Mouse (Mus musculus) heart, postnatal 10 days (tissue): ENCODE data around the gene Siah2. TPM values are rescaled to one million over a fixed set of nuclear protein-coding genes. Genes with fewer than 3 reads are reported as not detected.

ENCODE experiments used
- DNase-seq, 2 experiments: peaks; one replicate each; pipeline ENCODE4 v3.0.0; 2021
- intact Hi-C: fragments of 180-260 bp; cut with DNase I; formaldehyde crosslinking; loops from one replicate; pipeline ENCODE4 v1.15.1; 2025
- total RNA-seq, 2 experiments: library from RNA; stranded (reverse); gene quantifications; 2 replicates each; pipeline ENCODE4 v1.2.3; 2021

The Siah2 gene
- total RNA-seq, 2 experiments from 2014 or later: 12.6 to 13.5 TPM

- DNase-seq: no peak
- intact Hi-C loops: loop anchor here (10.0 kb wide), 1 partner anchor 282 kb away; the partner anchor contains the start of gene Tsc22d2
Observed at GRCm38 (mm10) chr3:58696806-58697205, 4.6 kb upstream of the Siah2 start.

- intact Hi-C loops: loop anchor here (10.0 kb wide), 1 partner anchor 281 kb away; the partner anchor contains the start of gene Tsc22d2
- DNase-seq: no peak
Observed at GRCm38 (mm10) chr3:58695507-58695906, 3.3 kb upstream of the Siah2 start.

- intact Hi-C loops: loop anchor here (10.0 kb wide), 1 partner anchor 280 kb away; the partner anchor contains the start of gene Tsc22d2
- no peak for DNase-seq
Observed at GRCm38 (mm10) chr3:58695044-58695443, 2.8 kb upstream of the Siah2 start.

- DNase-seq: no peak
- intact Hi-C loops: loop anchor here (2.0 to 10.0 kb wide), 3 partner anchors 39 to 279 kb away; partner anchors contain the start of genes Selenot and Tsc22d2
Observed at GRCm38 (mm10) chr3:58693331-58693730, 1.1 kb upstream of the Siah2 start.

- intact Hi-C loops: loop anchor here (5.0 to 10.0 kb wide), 2 partner anchors 114 to 277 kb away; partner anchors contain the start of genes Selenot and Tsc22d2
- DNase-seq: peak; percentile 64 to 65
Observed at GRCm38 (mm10) chr3:58691374-58691939, 743 bp downstream of the Siah2 start.

- intact Hi-C loops: loop anchor here (5.0 to 10.0 kb wide), 2 partner anchors 113 to 276 kb away; partner anchors contain the start of genes Selenot and Tsc22d2
Observed at GRCm38 (mm10) chr3:58690619-58691373, 1.4 kb downstream of the Siah2 start.

GRCm38 (mm10) chr3:58689721-58690120 is 2.5 kb downstream of the Siah2 start:
- no peak for DNase-seq
- intact Hi-C loops: loop anchor here (5.0 to 10.0 kb wide), 2 partner anchors 112 to 275 kb away; partner anchors contain the start of genes Selenot and Tsc22d2

More at GRCm38 (mm10) chr3:58690619-58691373, 1.4 kb downstream of the Siah2 start:
- DNase-seq: peak; percentile 76 to 81

GRCm38 (mm10) chr3:58689105-58689504 is 3.1 kb downstream of the Siah2 start:
- intact Hi-C loops: no loop called here
- no peak for DNase-seq

GRCm38 (mm10) chr3:58688551-58688950 is 3.6 kb downstream of the Siah2 start:
- intact Hi-C loops: no loop called here

GRCm38 (mm10) chr3:58686922-58687284 is 5.3 kb downstream of the Siah2 start:
- no peak for DNase-seq
- intact Hi-C loops: no loop called here

More at GRCm38 (mm10) chr3:58688551-58688950, 3.6 kb downstream of the Siah2 start:
- DNase-seq: no peak

GRCm38 (mm10) chr3:58686206-58686921 is 5.8 kb downstream of the Siah2 start:
- intact Hi-C loops: no loop called here
- no peak for DNase-seq

GRCm38 (mm10) chr3:58685396-58685795 is 6.8 kb downstream of the Siah2 start:
- intact Hi-C loops: no loop called here
- DNase-seq: no peak

GRCm38 (mm10) chr3:58683346-58683745 is 8.9 kb downstream of the Siah2 start:
- DNase-seq: no peak
- intact Hi-C loops: no loop called here

GRCm38 (mm10) chr3:58682336-58682735 is 9.9 kb downstream of the Siah2 start:
- DNase-seq: no peak
- intact Hi-C loops: no loop called here

- DNase-seq: no peak
- intact Hi-C loops: no loop called here
Observed at GRCm38 (mm10) chr3:58681831-58682230, 10.4 kb downstream of the Siah2 start.

GRCm38 (mm10) chr3:58680943-58681637 is 11.1 kb downstream of the Siah2 start:
- no peak for DNase-seq
- intact Hi-C loops: no loop called here

- intact Hi-C loops: no loop called here
- no peak for DNase-seq
Observed at GRCm38 (mm10) chr3:58679996-58680395, 12.2 kb downstream of the Siah2 start.

GRCm38 (mm10) chr3:58678905-58679304 is 13.3 kb downstream of the Siah2 start:
- DNase-seq: no peak
- intact Hi-C loops: no loop called here

- intact Hi-C loops: no loop called here
- no peak for DNase-seq
Observed at GRCm38 (mm10) chr3:58678384-58678783, 13.8 kb downstream of the Siah2 start.

- intact Hi-C loops: no loop called here
- DNase-seq: no peak
Observed at GRCm38 (mm10) chr3:58677615-58678014, 14.6 kb downstream of the Siah2 start.
